Mouse (Mus musculus) c-Kit-negative CD71-positive TER-119-positive erythroid progenitor cells, embryonic 14.5 days (primary cell): Measurements from ENCODE around the gene Tead3.

Source experiments
- DNase-seq: peaks from one replicate; pipeline ENCODE4 v3.0.0-alpha.2; 2013; ENCODE audit warnings: low read depth, low spot score

Gene Tead3

DNA sequence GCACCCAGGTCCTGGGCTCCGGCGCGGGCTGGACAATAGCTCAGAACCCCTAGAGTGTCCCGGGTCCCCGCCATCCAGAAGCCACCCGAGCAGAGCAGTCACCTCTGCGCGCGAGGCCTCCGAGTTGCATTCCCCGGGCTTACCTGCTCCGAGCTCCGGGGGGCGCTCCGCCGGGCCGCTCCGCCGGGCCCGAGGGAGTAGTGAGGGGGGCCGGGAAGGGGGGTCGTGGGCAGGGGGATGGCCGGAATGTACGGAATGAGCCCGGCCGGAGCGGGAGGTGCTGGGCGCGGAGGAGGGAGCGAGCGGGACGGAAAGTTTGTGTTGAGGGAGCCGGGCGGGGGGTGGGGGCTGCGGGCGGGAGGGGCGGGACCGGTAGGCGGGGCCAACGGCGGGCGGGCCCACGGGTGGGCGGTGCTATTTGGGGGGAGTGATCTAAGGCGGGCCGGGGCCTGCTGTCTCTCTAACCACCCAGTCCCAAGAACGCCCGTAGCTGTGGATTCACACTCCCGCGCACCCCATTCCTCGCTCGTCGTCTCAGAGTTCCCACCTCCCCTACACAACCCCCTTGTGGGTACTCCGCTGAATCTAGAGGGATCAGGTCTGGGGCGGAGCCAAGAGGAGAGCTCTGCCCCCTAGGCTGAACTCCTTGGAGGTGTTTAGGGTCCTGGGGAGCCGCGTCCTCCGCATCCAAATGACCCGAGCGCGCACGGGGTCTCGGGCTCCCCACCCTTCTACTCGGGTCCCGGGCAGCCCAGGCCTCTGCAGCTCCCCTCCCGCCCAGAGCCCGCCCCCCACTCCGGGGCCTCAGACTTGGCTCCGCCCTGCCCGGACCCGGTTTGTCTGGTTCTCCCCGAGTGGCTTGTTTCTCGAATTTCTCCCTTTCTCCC, at the start of gene Tead3:
Gene Tead3 (minus strand): TSS at position 352 of the 887 bp plus-strand sequence.
- DNase-seq, result no peak

GRCm38 (mm10) chr17:28394994-28395393, 44.4 kb upstream of the Tead3 start:
- DNase-seq, result no peak

- no peak for DNase-seq
These were observed 43.6 kb upstream of the Tead3 start for GRCm38 (mm10) chr17:28394051-28394765.

DNA sequence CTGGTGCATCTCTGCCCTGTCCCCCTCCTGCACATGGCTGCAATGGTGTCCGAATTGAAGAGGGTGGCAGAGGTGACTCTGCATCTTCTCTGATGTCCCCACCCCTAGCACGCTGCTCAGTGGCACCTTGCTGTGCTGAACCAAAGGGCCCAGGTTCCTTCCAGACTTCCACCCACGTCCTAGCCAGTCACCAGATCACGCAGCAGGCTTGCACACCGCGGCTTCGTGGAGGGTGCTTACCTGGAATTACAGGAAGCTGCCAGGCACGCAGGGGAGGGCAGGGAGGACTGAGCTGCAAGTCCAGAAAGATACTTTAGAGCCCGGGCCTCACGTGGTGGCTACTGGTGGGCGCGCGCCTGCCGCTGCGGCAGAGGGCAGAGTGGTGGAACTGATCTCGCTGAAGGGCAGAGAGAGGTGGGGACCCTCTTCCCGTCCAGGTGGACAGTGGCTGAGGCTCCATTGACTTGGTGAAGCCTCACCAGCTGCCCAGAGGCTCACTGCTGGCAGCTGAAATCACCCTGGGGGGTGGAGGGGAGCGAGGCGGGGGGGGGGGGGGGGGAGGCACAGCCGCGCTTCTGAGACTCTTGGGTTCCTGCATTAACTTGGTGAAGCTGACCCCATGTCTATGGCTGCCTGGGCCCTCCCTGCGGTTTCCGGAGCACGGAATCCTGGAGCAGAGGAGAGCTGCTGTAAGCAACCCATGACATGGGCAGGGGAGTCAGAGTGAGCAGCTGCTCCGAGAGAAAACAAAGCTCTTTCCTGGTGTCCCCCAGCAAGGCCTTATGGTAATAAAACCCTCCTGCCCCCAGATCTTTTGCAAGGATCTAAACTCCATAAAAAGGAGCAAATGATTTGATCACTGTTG, 41.2 kb upstream of the Tead3 start:
- no peak for DNase-seq

DNA sequence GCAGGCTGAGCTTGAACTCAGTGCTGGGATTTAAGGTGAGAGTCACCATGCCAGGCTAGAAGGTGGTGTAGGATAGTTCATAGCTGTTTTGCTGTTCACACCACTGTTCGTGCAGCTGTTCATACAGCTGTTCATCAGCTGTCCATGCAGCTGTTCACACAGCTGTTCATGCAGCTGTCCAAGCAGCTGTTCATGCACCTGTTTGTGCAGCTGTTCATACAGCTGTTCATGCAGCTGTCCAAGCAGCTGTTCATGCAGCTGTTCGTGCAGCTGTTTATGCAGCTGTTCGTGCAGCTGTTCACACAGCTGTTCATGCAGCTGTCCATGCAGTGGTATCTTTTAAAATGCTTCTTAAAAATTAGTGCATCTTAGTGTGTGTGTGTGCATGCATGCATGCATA, 37.9 kb upstream of the Tead3 start:
- no peak for DNase-seq

- no peak for DNase-seq
These were observed 35.7 kb upstream of the Tead3 start for GRCm38 (mm10) chr17:28386150-28386905.

DNA sequence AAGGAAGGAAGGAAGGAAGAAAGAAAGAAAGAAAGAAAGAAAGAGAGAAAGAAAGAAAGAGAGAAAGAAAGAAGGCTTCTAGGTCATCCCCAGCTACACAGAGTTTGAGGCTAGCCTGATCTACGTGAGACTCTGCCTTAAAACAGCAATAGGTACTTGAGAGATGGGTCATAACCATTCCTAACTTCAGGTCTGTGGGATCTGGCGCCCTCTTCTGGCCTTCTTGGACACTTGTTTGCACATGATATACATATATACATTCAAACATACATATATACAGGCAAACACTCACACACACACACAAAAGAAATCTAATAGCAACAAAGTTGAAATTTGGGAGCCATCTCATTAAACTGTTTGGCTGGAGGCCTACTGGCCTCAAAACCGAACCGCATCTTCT, 33.7 kb upstream of the Tead3 start:
- peak; percentile 15 for DNase-seq

- DNase-seq, result no peak
These were observed 29.6 kb upstream of the Tead3 start for GRCm38 (mm10) chr17:28380255-28380654.

DNA sequence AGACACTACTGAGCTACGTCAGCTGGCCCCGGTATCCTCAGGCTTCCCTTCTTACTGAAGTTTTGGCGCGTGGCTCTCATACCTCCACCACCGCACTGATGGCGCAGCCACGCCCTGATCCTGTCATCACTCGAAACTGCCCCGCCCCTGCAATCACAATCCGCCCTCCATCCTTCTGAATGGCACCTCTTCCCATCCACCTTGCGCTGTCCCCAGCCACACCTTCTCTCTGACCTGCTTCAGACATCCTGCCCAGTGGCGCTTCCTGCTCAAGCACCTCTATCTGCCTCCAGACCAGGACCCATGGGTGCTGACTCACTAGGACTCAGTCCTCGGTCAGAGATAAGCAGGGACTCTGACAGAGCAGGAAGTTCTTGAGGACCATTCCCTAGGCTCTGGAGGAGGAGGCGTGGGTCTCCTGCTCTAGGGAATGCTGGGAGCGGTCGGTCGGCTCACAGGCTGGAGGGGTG, 25.0 kb upstream of the Tead3 start:
- no peak for DNase-seq

DNA sequence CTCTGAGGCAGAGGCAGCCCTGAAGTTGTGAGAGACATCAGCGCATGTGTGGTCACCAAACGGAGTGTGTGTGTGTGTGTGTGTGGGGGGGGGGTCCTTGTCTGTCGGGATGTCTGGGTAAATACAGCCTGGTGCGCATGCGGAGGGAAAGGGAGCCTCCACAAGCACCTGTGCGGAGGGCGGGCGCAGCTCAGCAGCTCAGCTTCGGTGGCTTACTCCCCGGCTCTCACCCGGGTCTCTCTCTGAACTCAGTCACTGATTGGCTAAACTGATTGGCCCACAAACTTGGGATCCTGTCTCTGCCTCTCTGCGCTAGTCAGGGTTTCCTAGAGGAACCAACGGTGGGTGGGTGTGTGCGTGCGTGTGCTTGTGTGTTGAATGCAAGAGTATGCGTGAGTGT, 23.9 kb upstream of the Tead3 start:
- no peak for DNase-seq

GRCm38 (mm10) chr17:28373821-28374220, 23.2 kb upstream of the Tead3 start:
- DNase-seq, result peak; percentile 30

GRCm38 (mm10) chr17:28371941-28372340, 21.3 kb upstream of the Tead3 start:
- DNase-seq, result no peak

GRCm38 (mm10) chr17:28371286-28371685, 20.7 kb upstream of the Tead3 start:
- no peak for DNase-seq

GRCm38 (mm10) chr17:28369056-28369455, 18.4 kb upstream of the Tead3 start:
- DNase-seq, result no peak

GRCm38 (mm10) chr17:28368449-28368848, 17.8 kb upstream of the Tead3 start:
- peak; percentile 47 for DNase-seq

GRCm38 (mm10) chr17:28365122-28365521, 14.5 kb upstream of the Tead3 start, which contains the start of gene Tulp1:
Gene Tulp1 (minus strand): TSS chr17:28365222.
- DNase-seq, result no peak

GRCm38 (mm10) chr17:28363507-28363906, 12.9 kb upstream of the Tead3 start:
- no peak for DNase-seq

DNA sequence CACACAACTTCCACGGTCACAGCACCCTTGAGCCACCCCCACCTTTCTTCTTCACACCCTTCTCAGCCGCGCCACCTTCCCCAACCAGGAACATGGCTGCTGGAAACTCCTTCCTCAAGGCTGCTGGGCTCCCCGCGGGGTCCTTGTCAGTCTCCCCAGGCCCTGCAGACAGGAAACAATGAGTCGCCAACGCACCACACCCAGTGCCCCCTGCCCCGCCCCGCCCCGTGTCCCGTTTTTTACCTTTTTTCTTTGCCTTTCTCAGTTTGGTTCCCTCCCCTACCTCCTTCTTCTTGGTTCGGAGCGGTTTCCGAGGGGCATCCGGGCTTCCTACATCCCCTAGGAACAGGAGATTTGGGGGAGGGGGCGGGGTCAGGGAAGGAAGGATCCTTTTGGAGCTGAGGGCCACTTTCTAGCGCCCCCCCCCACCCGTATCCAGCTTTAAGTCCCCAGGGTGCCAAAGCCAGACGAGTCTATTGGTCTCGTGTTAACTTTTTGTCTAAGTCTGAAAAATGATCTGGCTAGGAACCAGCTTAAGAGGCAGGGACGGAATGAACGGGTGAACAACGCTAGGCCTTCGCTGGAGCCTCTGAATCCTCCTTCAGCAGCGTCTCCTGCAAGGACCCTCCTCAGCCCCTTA, 12.2 kb upstream of the Tead3 start:
- DNase-seq, result no peak

DNA sequence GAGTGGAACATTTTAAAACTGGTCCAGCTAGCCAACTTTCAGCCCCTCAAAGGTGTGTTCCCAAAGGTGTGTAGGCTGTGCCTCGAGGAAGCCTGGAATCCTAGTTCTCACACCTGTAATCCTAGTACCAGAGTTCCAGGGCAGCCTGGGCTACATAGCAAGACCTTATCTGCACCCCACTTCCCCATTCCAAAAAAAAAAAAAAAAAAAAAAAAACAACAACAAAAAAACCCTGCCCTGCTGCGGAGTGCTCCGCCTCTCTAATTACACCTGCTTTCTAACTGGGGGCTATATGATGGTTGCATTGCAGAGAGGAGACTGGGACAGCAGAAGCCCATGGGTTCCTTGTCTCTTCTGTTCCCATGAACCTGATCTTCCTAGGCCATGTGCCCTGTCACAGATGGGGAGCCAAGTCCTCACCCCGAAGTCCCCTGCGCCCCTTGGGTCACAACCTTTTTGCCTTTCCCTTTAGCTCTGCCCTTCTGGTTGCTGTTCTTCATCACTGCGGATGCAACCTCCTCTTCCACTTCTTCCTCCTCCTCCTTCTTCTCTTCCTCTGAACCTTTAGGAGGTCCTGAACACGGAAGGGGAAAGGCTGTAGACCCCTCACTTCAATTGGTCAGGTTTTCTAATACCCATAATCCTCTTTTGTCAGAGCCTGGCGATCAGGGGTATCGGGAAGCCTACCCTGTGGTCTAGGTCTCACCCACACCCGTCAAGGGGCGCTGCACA, 11.5 kb upstream of the Tead3 start:
- no peak for DNase-seq
